Mouse (Mus musculus) embryo, embryonic 9.5 days (tissue): ENCODE results near the gene Pde10a.

Experiments used
- DNase-seq: peaks from one replicate; pipeline ENCODE4 v3.0.0-alpha.2; 2017; ENCODE audit errors: extremely low spot score

Gene Pde10a

DNA sequence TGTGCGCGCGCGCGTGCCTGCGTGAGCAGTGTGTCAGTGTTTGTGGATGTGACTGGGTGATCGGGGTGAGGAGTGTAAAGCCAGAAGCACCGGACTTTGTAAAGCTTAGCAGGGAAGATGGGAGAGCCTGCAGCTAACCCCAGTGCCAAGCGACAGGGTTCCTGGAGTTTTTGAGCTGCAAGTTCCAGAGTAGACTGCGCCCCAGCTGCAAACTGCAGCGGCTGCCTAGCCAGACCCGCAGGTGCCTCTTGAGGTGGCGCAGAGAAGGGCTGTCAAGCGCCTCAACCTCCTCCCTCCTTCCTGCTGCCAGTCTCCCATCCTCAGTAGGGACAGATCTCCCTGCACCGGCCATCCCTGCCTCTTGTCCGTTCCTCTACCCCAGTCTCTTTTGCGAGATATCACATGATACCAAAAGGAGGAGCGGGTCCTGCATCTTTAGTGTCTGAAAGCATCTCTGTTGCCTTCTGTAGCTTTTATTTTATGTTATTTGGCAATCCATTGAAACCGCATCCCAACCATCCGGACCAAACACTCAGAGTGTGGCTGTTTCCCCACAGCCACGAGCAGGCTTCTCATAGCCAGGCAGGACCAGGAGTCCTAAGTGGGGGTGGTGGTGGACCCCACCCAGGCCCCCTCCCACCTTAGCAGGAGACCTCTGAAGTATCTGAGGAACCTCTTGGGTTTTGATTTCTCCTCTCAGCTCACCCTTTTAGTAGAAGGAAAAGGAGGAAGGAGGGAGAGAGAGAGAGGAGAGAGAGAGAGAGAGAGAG, 984 bp downstream of the Pde10a start:
- DNase-seq, result peak; percentile 32

DNA sequence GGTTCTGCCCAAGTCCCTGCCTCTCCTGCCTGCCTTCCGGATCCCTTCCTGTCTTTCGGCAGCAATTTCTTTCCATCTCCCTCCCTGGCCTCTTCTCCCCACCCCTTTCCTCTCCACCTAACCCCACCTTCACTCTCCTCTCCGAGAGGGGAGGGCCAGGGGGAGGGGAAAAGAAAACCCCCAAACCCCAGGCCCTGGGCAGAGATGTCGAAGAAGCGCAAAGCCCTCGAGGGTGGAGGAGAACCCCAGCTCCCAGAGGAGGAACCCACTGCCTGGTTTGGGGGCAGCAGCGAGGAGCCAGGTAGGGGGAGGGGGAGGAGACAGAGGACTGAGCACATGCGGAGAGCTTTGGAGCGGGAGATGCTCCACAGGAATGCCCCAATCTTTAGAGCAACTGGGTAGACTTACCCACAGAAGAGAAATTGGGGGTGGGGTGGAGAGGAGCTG, 1.7 kb downstream of the Pde10a start:
- DNase-seq, result no peak

- DNase-seq, result no peak
Observed at GRCm38 (mm10) chr17:8528641-8529040, 3.5 kb downstream of the Pde10a start.

- DNase-seq, result no peak
Observed at GRCm38 (mm10) chr17:8532609-8533008, 7.4 kb downstream of the Pde10a start.

GRCm38 (mm10) chr17:8533828-8534227, 8.7 kb downstream of the Pde10a start:
- DNase-seq, result no peak

GRCm38 (mm10) chr17:8536522-8536921, 11.3 kb downstream of the Pde10a start:
- no peak for DNase-seq

GRCm38 (mm10) chr17:8538102-8538501, 12.9 kb downstream of the Pde10a start:
- DNase-seq, result no peak

GRCm38 (mm10) chr17:8541974-8542538, 16.9 kb downstream of the Pde10a start:
- DNase-seq, result peak; percentile 20

- DNase-seq, result no peak
Observed at GRCm38 (mm10) chr17:8546366-8546765, 21.2 kb downstream of the Pde10a start.

DNA sequence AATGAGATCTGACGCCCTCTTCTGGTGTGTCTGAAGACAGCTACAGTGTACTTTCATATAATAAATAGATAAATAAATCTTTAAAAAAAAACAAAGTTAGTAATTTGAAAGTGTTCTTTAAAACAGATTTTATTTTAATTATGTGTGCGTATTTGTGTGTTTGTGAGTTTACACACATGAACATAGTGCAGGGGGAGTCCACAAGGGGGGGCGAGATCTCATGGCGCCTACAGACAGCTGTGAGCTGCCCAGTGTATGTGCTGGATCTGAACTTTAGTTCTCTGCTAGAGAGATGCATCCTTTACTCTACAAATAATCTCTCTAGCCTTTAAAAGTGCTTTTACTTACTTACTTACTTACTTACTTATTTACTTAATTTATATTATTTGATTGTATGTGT, 23.6 kb downstream of the Pde10a start:
- DNase-seq, result no peak

GRCm38 (mm10) chr17:8551641-8552040, 26.5 kb downstream of the Pde10a start:
- DNase-seq, result no peak

- DNase-seq, result no peak
Observed at GRCm38 (mm10) chr17:8552346-8553035, 27.3 kb downstream of the Pde10a start.

DNA sequence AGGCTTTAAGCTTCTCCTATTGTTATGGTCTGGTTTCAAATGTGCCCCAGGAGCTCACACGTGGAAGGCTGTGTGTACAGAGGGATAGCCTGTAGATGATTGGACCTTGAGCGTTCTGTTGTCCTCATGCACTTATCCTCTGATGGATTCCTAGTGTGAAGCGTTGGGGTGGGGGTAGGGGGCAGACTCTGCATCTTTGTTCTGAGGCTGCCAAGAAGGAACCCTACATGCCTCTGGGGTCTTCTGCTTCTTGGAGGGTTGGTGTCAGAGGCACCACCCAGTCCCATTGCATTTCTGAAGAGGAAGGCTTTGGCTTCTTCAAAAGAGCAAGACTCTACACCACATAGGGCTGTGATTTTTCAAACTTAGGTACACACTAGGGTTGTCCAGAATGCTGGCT, 28.4 kb downstream of the Pde10a start:
- no peak for DNase-seq

- no peak for DNase-seq
Observed at GRCm38 (mm10) chr17:8554219-8554618, 29.0 kb downstream of the Pde10a start.

GRCm38 (mm10) chr17:8555785-8556184, 30.6 kb downstream of the Pde10a start:
- no peak for DNase-seq

DNA sequence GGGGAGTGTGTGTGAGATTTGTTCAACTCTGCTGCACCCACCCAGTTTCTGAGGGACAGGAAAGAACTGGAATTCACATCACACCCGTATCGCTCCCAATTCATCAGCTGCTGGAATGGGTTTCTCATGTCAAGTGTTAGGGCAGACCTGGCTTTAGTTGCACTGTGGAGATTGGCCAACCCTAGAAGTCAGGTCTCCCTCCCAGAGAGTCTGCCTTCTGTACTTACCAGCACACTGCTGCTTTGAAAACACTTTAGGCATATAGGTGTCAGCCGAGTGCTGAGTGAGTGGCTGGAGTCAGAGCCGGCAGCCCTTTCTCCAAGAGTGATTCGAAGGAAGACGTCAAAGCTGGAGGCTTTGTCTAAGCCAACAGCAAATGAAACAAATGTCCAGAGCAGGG, 31.1 kb downstream of the Pde10a start:
- DNase-seq, result no peak

DNA sequence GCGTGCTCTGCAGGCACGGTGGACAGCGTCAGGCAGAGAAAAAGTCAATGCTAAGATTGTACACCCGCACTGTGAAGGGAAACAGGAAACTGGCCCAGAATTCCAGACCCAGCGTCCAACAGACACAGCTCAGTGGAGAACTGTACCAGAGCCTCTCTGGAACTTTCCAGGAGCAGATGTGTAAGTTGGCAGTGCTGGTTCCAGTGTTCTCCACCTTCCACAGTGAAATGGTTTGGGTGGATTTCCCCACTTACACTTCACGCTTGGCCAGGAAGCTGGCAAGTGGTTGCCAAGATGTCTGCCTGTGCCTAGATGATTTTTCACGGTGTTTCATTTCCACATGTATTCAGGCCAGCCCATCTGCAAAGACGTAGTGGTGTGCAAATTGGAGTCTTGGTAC, 32.8 kb downstream of the Pde10a start:
- DNase-seq, result no peak

GRCm38 (mm10) chr17:8562101-8562885, 37.1 kb downstream of the Pde10a start:
- no peak for DNase-seq

DNA sequence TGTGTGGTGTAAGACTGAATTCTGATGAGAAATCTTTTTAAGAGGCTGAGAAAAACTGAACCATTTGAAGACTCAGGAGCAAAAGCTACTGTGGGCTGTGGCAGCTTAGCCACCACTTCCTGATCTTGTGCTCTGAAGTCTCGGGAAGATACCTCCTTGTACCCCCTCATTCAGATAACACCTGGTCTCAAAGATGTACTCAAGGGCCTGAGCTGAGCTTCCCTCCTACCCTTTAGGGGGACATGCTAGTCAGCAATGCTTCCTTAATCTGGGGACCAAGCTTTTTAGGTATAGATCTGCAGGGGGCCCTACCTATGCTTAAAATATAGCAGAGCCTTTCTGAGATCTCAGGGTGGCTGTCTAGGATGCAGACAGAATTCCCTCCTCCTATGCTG, 37.7 kb downstream of the Pde10a start:
- DNase-seq, result no peak

DNA sequence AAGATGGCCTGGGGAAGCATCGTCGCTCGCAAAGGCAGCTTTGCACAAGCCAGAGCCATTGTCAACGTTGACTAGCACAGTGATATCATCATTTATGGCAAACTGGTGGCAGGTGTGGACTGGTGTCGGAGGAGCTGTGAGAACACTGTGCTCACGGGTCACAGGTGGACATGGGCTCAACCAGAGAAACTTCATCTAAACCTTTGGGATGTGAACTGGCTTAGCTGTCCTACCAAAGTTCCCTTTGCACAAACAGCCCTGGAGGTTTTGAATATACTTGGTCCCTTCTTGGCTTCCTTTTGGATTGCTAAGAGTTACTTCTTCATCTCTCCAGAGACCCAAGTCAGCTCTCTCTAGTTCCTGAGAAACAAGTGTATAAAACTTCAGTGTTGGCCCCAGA, 41.7 kb downstream of the Pde10a start, which contains the start of gene Gm17087:
Gene Gm17087 (minus strand): TSS at position 101 of the 400 bp plus-strand sequence.
- DNase-seq, result no peak

DNA sequence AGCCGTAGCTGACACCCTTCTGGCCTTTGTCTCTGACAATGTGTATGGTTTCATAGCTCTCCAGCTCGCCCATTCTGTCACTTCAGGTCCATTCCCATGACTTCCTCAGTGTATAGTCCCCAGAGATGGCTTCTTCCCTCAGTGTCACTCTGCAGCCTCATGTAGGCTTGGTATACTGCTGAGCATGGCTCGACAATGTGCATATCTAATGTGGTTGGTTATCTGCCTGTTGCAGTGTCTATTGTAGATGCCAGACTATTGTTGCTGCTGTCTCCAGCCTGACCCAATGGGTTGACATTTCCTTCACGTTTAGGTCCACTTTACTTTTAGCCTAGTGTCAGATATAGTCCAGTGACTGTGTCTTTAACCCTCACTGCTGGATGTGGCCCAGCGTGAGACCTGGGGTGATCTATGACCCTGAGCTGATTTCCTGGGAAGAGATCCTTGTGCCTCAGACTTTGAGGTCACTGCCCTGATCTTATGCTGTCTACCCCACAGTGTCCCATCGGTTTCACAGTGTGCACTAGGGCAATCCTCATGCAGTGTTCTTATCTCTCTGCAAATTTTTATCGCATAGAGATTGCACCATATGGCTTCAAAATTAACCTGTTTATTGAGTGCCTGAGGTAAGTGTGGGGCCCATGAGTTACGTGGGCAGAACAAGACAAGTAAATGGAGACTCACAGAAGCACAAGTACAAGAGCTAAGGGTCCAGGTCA, 48.5 kb downstream of the Pde10a start:
- DNase-seq, result no peak
